ENCODE assay signal across 10 mouse cellular contexts in genomic region chr16:10925591-10926180, GRCm38 (mm10).
DNase-seq lines count a peak whose midpoint lies in the region; ATAC-seq and TF ChIP-seq lines count a peak whose summit lies in the region.
"Had no signal": no experiment of that assay in that cellular context is flagged by ENCODE, and none has a peak within 500 bp of the region (broad histone marks: within the 10 kb centered on the region; RNA-seq: fewer than 3 reads in every experiment).

No protein-coding gene starts in this region.

- WGBS in kidney, adult 2 months, result 35% methylated on average over 7 of the region's 7 CpGs
- WGBS in kidney, embryonic 16.5 days, result 38% methylated on average over 7 of the region's 7 CpGs

- no peaks in the 10 kb centered on the region for H3K27me3 ChIP-seq in kidney, adult 2 months (replicated peaks; ENCODE audit: control insufficient read depth, insufficient read depth, low read length)
- H3K27me3 ChIP-seq in kidney, embryonic 16.5 days (ENCODE audit: insufficient read depth, low read length), result no peaks in the 10 kb centered on the region
- no peaks in the 10 kb centered on the region for H3K27me3 ChIP-seq in Patski
- H3K27me3 ChIP-seq: midbrain, embryonic 12.5 days had no signal

- no peak overlapping the region for H3K27ac ChIP-seq in kidney, adult 2 months (ENCODE audit: insufficient read depth, low read depth, low read length)
- H3K27ac ChIP-seq in kidney, embryonic 16.5 days (ENCODE audit: low read length), result no peak overlapping the region
- H3K27ac ChIP-seq: kidney, postnatal 0 days; midbrain, embryonic 12.5 days had no signal

- no peak overlapping the region for H3K9ac ChIP-seq in kidney, embryonic 16.5 days (replicated peaks; ENCODE audit: low read length)
- H3K9ac ChIP-seq: midbrain, embryonic 12.5 days had no signal

- POLR2A ChIA-PET in Patski (lab: Charles Lee), result interaction anchor here (0.6 to 0.9 kb wide), 2 partner anchors 20 to 108 kb away, joined by 3 read pairs; no protein-coding TSS in a partner anchor

- DNase-seq in kidney, adult 2 months, result peak; percentile 57
- peak; percentile 60 for DNase-seq in Patski (ENCODE audit: low read depth, low spot score)
- peak; percentile 74 for DNase-seq in adrenal gland, postnatal 25 days
- DNase-seq in kidney, adult 8-10 months, result peak; percentile 17 to 37
- no peak for DNase-seq in spleen, postnatal 10 days (ENCODE audit: low spot score in 2 of 2)

- TF ChIP-seq POLR2A in kidney, adult 2 months (IDR thresholded peaks at IDR 0.05; ENCODE audit: low read depth, low read length), result no peak

- H3K36me3 ChIP-seq in kidney, adult 2 months (ENCODE audit: control insufficient read depth, insufficient read depth, low read length), result no peaks in the 10 kb centered on the region
- H3K36me3 ChIP-seq in kidney, embryonic 16.5 days (ENCODE audit: insufficient read depth, low read length), result no peaks in the 10 kb centered on the region
- H3K36me3 ChIP-seq: midbrain, embryonic 12.5 days had no signal

- CTCF ChIA-PET in Patski (lab: Charles Lee), result interaction anchor here (2.1 kb wide), 1 partner anchor 13 kb away, joined by 5 read pairs; no protein-coding TSS in a partner anchor

- no peak for TF ChIP-seq CTCF in kidney, adult 2 months (conservative IDR thresholded peaks at IDR 0.05; ENCODE audit: insufficient read depth, insufficient read length, low read depth, low read length)
- TF ChIP-seq CTCF in Patski (IDR thresholded peaks at IDR 0.05), result no peak

- peaks cover 7% of the 10 kb centered on the region; the same call in 1 of the 2 replicates for H3K9me3 ChIP-seq in kidney, embryonic 16.5 days (ENCODE audit: low read length)

- ATAC-seq in kidney, embryonic 16.5 days (ENCODE audit: low FRiP score, low TSS enrichment), result no peak
- ATAC-seq in Patski, result peak; percentile 54
- no peak for ATAC-seq in frontal cortex, adult (ENCODE audit: low TSS enrichment)

- no peak overlapping the region for H3K4me3 ChIP-seq in kidney, adult 2 months (ENCODE audit: insufficient read depth, low read depth, low read length)
- H3K4me3 ChIP-seq in kidney, embryonic 16.5 days (ENCODE audit: low read length), result no peak overlapping the region
- H3K4me3 ChIP-seq: erythroblast, embryonic 14.5 days; midbrain, embryonic 12.5 days had no signal

- no peak overlapping the region for H3K4me2 ChIP-seq in kidney, embryonic 16.5 days (replicated peaks; ENCODE audit: low read depth, low read length)
- H3K4me2 ChIP-seq: midbrain, embryonic 12.5 days had no signal

- no peaks in the 10 kb centered on the region for H3K4me1 ChIP-seq in kidney, adult 2 months (ENCODE audit: control insufficient read depth, insufficient read depth, low read length)
- no peaks in the 10 kb centered on the region for H3K4me1 ChIP-seq in kidney, embryonic 16.5 days (ENCODE audit: insufficient read depth, low read length)
- H3K4me1 ChIP-seq: midbrain, embryonic 12.5 days had no signal

- in situ Hi-C loops in Patski (cut with MboI; ENCODE audit: low pct_unique_long_range_greater_than_20kb), result no loop called here

Comparison
In these comparisons a context has a peak if more than half of its experiments do, and no peak if none do; other contexts are left out.
1. DNase-seq: peak in kidney, adult 2 months (single experiment), Patski (single experiment), adrenal gland, postnatal 25 days (single experiment) and kidney, adult 8-10 months (2 of 2); none in spleen, postnatal 10 days (0 of 2).